Mouse (Mus musculus) spleen, adult 2 months (tissue): ENCODE data around the gene Mettl7b.

Experiments used
- CTCF ChIP-seq: fragments of 200-500 bp; IDR thresholded peaks from 2 replicates; pipeline ENCODE4 v1.5.1; 2011; ENCODE audit warnings: mild to moderate bottlenecking, inconsistent platforms; ENCODE audit not compliant: insufficient read depth, insufficient read length, insufficient replicate concordance; ENCODE audit errors: extremely low read depth
- POLR2A ChIP-seq: fragments of 200-500 bp; IDR thresholded peaks from 2 replicates; pipeline ENCODE4 v1.6.1; 2011; ENCODE audit warnings: low read depth, low read length, inconsistent platforms

GRCm38 (mm10) chr10:128913696-128914095, 47.1 kb downstream of the Mettl7b start:
- TF ChIP-seq POLR2A (no peak), CTCF (no peak)
